Mouse (Mus musculus) spleen, postnatal 36 days (tissue): ENCODE data around the gene Rps15.

Experiments
- DNase-seq, 2 experiments: peaks; one replicate each; pipeline ENCODE4 v3.0.0; 2022; ENCODE audit warnings: low spot score in 2 of 2, mixed read lengths in 1 of 2

The Rps15 gene

DNA sequence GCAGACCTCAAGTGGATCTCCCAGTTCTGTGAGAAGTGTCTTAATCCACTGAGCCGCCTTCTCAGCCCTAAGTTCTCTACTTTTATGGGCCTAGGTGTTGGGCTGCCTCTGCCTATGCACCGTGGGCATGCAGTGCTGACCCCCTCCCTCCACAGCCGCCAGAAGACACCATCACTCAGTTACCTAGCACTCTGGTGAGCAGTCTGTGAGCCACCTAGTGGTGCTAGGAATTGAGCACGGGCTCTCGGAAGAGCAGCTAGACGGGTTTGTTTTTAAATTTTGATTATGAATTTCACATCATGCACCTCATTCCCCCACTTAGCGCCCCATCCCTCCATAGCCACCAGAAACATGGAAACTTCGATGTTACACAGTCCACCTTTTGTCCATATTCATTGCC is 3.6 kb upstream of the Rps15 start:
- DNase-seq = no peak

DNA sequence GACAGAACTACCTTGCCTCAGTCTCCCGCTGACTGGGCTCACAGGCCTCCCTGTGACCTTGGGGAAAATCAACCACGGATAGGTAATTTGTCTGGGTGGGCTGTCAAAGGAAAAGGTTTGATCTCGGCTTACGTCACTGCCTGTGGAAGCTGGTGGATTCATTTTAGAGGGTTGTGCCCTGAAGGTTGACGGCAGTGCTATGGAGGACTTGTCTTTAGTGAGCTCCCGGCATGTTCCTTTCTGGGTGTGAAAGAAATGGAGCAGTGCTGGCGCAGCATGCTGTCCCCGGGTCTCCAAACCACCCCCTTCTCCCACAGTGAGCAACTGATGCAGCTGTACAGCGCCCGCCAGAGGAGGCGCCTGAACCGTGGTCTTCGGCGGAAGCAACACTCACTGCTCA is 1.1 kb downstream of the Rps15 start:
- DNase-seq = no peak

DNA sequence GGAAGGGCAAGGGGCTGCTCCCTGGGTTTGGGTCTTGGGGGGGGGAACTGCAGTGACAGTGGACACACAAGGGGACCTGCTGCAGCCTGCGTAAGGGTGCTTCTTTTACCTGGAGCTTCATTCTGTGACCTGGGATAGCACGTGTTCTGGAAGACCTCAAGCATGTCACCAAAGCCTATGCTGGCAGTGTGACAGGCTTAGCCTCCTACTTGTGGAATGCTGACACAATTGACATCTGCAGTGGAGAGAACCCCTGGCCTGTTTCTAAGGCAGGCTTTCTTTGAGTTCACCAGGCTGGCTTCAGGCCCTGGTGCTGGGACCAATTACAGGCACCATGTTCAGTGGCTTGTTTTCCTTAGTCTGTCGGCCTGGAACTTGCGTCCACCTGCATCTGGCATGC is 2.1 kb downstream of the Rps15 start:
- DNase-seq = no peak

DNA sequence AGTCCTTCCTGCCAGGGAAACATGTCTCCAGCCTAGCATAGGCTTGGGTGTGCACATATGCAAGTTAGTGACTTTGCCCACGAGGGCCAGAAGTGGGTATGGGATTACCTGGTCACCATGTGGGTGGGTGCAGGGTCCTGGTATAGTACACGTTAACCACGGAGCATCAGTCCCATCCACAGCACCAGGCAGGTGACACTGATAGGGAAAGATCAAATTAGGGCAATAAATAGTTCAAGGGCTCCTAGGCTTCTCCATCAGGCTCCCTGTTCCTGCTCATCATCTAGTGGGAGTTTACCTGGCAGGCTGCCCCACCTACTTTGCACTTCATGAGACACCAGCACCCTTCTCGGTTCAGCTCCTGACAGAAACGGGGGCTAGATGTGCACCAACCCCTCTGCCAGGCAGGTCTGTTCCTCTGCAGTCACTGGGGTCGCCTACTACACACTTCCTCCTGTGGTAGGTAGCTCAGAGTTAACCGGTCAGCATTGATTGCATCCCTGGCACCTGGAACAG is 2.6 kb downstream of the Rps15 start:
- DNase-seq = no peak

DNA sequence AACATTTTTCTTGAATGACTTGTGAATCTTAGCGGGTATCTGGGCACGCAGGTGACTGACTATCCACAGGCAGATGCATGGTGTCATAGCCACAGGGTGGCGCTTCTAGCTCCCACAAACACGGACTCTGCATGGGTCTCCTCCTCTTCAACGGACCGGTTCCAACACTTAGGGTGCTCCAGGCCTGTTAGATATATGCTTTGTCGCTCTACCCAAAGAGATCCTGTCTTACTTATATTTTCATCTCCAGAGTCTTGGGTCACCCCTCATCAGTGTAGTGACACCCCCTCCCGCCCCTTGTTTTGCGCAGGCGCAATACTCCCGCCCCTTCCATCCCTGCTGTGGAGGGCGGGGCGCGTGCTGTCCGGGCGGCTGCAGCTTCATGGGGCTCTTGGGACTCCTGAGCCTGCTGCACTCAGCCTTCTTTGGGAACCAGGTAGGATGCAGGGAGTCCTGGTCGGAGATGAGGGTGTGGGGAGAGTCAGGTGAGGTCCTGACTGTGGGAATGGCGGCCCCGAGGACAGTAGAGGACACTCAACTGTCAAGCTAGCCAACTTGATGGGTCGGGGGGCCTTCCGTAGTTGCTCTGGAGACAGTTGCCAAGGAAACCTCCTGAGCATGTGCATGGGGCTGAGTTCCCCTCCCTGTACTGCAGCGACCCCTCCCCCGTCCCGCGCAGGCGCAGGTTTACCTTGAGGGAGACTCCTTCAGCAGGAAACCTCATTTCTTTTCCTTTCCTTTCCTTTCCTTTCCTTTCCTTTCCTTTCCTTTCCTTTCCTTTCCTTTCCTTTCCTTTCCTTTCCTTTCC is 3.6 kb downstream of the Rps15 start, which contains the start of gene Apc2:
TSS of gene Apc2 (plus strand) at position 360 of the 808 bp plus-strand sequence.
- DNase-seq = peak; percentile 69 to 77

DNA sequence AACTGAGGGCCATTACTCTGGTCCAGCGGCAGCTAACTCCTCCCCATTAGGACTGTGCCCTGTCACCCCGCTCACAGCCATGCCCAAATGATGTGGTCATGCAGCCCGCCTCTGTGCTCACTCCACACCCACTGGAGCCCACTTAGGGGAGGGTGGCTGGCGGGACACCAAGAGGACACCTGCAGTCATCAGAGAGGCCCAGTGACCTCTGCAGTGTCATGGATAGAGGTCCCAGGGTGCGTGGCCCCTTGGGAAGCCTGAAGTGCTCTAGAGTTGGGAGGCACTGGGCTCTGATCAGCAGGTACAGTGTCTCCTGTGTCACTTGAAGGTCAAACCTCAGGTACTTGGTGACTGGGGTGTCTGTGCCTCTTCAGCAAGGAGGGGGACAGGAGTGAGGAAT is 4.6 kb downstream of the Rps15 start:
- no peak for DNase-seq

DNA sequence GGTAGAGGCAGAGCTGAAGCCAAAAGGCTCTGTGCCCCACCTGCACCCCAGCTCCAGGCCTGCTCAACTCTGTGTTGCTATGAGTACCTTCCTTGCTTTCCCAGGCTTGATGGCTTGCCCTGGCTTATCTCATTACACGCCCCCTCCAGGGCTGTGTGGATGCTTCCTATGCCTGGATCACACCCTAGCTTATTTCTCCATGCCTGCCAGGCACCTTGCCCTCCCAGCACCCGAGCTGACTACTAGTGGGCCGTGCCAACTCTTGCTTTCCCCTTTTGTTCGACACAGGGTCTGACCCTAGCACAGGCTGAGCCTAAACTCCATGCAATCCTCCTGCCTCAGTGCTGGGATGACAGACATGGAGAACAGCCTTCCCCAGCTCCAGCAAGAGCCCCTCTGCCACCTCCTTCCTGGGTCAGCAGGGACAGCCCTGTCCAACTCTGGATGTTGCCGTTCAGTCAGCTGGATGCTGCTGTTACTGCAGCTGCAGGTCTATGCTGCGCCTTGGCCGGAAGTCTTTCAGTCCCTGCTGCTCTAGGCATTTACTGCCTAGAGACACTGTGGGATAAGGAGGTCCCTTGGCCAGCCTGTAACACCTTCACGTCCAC is 5.4 kb downstream of the Rps15 start:
- no peak for DNase-seq

DNA sequence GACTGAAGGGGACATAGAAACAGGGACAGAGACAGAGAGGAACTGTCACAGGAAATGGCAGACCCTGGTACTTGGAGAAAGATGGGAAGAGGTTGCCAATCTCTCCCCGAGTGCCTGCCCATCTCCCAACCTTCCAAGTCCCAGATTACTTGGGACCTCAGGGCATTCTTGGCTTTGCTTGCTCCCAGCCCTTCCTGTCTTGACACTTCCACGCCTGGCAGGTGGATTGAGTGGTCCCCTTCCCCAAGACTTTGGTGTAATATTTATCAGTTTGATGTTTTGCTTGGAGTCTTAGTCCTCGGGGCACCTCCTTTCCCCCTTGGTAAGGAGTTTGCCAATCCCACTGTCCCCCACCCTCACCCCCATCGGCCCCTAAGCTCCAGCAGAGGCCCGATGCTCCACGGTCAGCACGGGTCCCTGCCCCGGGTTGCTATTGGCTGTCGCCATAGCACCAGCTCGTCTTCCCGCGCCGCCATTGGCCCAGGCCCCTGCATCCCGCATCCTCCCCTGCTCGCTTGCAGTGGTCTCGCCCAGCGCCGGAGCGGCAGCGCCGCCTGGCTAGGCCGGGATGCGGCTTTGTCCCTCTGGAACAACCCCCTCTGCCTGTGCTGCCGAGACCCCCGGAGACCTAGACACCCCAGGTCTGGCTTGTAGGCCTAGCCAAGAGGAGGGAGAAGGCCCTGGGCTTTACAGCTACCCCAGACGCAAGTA is 6.5 kb downstream of the Rps15 start:
- DNase-seq = no peak

DNA sequence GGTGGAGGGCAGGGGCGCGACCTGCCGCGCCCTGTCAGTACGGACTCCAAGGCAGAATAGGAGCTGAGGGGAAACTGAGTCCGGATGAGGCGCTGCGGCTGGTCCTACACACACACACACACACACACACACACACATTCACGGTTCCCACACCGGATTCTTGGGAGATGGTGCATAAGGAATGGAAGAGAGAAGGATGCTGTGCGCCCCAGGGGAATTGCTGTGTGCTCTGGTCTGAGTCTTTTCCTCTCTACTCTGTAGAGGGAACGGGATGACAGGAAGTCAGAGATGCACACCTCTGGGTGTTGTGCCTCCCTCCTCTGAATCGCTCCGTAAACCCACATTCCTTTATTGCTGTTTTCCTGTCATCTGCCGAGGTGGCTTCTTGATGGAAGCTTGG is 7.0 kb downstream of the Rps15 start:
- DNase-seq = no peak

DNA sequence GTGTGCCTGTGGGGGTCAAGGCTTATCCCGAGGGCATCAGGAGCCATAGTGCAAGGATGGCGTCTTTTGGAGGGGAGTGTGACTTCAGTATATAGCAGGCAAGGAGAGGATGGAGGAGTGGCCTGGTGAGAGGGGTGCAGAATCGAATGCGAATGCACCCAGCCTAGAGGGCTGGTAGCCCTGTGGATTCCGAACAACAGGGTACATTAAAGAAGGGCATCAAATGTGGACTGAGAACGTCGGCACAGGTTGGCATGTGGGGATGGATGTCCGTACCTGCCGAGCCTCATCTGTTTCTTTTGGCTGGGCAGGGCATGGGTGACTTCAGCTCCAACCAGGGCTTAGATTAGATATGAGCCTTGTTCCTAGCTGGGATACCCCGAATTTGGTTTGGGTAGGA is 7.6 kb downstream of the Rps15 start:
- no peak for DNase-seq

DNA sequence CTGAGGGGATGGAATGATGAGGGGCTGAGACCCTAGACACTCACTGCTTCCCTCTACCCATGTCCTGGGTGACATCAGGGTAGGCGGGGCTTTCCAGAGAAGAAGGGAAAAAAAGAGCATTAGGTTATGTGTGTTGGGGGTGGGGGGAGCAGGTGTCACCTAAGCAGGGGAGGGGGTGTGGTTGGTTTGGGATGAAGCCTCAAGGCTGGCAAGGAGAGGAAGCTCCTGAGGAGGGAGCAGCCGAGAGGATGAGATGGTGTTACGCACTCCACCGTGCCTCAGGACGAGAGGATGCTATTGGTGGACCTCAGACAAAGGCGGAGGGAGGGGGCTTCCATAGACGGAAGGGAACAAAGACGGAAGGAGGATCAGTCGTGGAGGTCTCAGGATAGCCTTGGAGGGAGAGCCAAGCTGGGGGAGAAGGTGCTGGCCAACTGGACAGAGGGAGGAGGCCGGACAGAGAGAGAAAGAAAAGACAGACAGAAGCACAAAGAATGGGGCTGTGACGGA is 8.5 kb downstream of the Rps15 start:
- no peak for DNase-seq

DNA sequence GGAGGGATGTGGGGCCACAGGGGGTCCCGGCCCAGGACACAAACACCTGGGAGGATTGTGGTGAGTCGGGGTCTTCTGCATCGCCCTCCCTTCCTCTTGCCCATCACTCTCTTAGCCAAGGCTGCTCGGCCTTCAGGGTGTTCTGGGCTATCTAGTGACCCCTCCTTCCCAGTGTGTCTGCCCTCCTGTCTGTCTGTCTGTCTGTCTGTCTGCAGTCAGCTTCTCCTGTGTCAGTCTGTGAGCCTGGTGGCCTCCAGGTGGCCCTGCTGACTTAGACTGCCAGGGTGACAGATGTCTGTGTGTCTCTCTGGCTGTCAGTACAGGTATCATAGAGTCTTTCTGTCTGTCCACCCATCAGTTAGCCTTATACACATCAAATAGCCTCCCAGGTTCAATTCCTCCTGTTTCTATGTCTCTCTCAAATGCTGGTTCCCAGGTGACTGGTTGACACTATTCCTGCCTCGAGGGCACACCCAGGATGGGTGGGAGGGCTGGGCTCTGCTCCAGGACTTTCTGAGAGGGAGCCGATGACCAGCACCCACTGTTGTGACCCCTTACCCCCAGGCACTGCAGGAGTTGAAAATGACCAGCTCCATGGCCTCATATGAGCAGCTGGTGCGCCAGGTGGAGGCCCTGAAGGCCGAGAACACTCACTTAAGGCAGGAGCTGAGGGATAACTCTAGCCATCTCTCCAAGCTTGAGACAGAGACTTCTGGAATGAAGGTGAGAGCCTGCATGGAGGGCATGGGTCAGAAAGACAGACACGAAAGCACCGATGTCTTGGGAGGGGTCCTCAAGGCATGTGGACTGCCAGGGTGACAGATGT is 9.2 kb downstream of the Rps15 start:
- no peak for DNase-seq

DNA sequence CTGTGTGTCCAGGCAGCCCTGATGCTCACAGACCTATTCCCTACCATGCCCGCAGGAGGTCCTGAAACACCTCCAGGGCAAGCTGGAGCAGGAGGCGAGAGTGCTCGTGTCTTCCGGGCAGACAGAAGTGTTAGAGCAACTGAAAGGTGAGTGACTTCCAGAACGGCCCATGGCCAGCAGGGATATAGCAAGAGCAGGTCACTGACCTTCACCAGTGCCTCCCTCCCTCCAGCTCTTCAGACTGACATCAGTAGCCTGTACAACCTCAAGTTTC is 9.8 kb downstream of the Rps15 start:
- DNase-seq = no peak

DNA sequence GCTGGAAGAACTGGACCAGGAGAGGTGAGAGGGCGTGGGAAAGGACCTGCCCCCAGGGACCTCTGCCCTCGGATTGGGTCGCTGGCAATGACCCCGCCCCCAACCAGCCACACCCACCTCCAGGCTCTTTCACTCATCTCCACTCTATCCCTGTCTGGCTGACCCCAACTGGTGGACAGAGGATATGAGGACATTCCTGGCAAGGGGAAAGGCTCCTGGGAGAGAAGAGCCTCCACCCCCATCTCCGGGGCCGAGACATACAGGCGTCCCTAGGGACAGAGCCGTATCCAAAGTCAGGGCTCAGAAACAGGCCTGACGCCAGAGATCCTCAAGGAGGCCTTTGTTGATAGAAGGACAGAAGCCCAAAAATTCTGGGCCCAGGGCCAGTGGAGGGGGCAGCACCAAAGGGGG is 10.2 kb downstream of the Rps15 start:
- no peak for DNase-seq

DNA sequence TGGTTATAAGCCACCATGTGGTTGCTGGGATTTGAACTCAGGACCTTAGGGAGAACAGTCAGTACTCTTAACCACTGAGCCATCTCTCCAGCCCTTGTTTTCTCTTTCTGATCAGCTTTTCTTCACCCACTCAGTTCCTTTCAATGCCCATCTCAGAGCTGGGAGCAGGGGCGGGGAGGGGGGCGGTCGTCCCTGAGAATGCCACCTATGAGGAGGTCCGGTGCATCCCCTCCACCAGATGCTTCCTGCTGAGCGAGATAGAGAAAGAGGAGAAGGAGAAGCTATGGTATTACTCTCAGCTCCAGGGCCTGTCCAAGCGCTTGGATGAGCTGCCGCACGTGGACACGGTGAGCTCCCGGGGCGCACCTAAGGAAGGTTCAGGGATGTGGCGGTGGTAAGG is 12.2 kb downstream of the Rps15 start:
- no peak for DNase-seq

DNA sequence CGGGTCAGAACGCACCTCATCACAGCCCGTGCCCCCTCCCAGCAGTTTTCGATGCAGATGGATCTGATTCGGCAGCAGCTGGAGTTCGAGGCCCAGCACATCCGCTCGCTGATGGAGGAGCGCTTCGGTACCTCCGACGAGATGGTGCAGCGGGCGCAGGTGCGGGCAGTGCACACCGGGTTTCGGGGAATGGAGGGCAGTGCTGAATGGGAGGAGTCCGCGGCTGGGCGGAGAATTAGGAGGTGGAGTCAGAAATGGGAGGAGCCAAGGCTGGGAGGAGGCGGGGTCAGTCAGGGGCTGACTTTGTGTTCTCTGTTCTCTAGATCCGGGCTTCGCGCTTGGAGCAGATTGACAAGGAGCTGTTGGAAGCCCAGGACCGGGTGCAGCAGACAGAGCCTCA is 12.6 kb downstream of the Rps15 start:
- DNase-seq = peak; percentile 56 to 60

DNA sequence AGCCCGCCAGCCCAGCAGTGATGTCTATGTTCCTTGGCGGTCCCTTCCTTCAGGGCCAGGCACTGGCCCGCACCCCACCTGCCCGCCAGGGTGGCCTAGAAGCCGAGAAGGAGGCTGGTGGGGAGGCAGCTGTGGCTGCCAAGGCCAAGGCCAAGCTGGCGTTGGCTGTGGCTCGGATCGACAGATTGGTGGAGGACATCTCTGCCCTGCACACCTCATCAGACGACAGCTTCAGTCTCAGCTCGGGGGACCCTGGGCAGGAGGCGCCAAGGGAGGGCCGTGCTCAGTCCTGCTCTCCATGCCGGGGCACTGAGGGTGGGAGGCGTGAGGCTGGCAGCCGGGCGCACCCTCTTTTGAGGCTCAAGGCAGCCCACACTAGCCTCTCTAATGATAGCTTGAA is 19.3 kb downstream of the Rps15 start:
- DNase-seq = no peak

DNA sequence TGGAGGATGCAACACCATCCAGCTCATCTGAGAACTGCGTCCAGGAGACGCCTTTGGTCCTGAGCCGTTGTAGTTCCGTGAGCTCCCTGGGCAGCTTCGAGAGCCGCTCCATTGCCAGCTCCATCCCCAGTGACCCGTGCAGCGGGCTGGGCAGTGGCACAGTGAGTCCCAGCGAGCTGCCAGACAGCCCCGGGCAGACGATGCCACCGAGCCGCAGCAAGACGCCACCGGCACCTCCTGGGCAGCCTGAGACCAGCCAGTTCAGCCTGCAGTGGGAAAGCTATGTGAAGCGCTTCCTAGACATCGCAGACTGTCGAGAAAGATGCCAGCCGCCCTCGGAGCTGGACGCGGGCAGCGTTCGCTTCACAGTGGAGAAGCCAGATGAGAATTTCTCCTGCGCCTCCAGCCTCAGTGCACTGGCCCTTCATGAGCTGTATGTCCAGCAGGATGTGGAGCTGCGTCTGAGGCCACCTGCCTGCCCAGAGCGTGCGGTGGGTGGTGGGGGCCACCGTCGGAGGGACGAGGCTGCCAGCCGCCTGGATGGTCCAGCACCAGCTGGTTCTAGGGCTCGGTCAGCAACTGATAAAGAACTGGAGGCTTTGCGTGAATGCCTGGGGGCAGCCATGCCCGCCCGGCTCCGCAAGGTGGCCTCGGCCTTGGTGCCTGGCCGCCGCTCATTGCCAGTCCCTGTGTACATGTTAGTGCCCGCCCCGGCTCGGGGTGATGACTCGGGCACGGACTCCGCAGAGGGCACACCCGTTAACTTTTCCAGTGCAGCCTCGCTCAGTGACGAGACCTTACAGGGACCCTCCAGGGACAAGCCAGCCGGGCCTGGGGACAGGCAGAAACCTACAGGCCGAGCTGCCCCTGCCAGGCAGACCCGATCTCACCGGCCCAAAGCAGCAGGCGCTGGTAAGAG is 20.6 kb downstream of the Rps15 start:
- DNase-seq = no peak

DNA sequence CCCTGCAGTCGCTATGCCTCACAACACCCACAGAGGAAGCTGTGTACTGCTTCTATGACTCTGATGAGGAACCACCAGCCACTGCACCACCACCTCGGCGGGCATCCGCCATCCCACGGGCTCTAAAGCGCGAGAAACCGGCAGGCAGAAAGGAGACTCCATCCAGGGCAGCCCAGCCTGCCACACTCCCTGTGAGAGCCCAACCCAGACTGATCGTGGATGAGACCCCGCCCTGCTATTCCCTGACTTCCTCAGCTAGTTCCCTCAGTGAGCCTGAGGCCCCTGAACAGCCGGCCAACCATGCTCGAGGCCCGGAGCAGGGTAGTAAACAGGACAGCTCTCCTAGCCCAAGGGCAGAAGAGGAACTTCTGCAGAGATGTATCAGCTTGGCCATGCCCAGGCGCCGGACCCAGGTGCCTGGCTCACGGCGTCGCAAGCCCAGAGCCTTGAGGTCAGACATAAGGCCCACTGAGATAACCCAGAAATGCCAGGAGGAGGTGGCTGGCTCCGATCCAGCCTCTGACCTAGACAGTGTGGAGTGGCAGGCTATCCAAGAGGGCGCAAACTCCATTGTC is 21.5 kb downstream of the Rps15 start:
- DNase-seq = peak; percentile 70 to 71

DNA sequence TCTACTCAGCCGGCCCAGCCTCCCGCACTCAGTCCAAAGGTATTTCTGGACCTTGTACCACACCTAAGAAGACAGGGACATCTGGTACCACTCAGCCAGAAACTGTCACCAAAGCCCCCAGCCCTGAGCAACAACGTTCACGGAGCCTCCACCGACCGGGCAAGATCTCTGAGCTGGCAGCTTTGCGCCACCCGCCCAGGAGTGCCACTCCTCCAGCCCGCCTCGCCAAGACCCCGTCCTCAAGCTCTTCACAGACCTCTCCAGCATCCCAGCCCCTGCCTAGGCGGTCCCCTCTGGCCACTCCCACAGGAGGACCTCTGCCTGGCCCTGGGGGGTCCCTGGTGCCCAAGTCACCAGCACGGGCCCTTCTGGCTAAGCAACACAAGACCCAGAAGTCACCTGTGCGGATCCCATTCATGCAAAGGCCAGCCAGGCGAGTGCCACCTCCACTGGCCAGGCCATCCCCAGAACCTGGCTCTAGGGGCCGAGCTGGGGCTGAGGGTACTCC is 22.3 kb downstream of the Rps15 start:
- DNase-seq = no peak
